Mouse (Mus musculus): ENCODE results near the gene Bach2.

The Bach2 gene

DNA sequence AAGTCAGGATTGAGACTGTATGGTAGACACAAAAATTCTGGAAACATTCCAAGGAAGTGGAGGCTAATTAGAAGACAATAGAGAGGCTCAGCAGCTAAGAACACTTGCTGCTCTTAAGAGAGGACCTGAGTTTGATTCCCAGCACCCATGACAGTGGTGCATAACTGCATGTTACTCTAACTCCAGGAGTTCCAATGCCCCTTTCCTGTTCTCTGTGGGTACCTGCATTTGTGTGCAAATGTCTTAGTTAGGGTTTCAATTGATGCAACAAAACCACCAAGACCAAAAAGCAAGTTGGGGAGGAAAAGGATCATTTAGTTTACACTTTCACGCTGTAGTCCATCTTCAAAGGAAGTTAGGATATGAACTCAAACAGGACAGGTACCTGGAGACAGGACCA lies 250.6 kb downstream of the Bach2 start:
- no peak for DNase-seq (ENCODE audit: low spot score)

- DNase-seq (ENCODE audit: low spot score), result no peak
Measured at GRCm38 (mm10) chr4:32491176-32491575, 252.6 kb downstream of the Bach2 start.

DNA sequence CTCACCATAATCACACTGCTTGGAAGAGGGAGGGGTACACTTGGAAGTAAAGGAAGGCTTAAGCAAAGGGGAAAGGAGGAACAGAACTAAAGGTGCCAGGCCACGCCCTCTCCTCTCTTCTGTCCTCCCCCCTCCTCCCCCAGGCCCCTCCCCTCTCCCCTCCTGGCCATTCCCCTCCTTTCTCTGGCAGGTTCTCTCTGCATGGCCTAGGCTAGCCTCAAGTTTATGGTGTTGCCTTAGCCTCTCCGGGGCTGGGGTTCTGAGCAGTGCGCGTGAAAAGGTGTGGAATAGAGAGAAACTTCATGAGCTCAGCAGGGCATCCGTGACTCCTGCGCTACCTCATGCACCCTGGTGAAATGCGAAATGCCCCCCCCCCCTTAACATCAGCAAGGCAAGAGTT lies 254.2 kb downstream of the Bach2 start:
- DNase-seq (ENCODE audit: low spot score), result no peak

- no peak for DNase-seq (ENCODE audit: low spot score)
Measured at GRCm38 (mm10) chr4:32501780-32502179, 263.2 kb downstream of the Bach2 start.

DNA sequence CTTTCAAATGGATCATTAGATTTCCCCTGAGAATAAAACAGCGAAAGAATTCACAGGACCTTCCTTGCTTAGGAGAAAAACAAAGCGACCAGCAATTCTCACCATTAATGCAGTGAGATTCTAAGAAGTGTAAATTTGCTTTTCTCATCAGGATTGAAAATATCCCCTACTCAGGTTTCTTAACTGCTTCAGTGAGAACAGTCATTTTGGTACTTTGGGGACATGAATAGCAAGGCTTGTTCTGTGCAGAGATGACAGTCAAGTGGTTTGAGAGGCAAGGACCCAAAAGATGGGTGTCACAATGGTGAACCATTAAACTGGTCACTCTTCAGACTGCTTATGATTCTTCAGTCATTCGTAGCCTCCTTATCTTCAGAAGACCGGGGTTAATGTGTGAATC lies 263.6 kb downstream of the Bach2 start:
- no peak for DNase-seq (ENCODE audit: low spot score)

DNA sequence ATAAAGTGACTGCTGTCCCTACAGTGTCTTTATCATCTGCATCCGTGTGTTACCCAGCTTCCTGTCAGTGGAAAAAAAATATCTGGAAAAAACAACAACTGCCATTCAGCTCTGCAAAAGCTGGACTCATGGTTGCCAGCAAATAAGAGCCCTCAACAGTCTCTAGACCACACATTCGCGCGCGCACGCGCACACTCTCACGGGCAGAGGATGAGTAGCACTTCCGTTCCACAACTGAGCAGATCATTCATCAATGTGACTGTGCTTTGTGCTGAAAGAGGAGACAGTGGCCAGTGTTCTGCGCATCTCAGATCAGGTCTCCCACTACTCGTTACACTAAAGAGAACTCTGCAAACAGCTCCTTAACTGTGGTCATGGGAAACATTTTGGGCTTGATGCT lies 265.6 kb downstream of the Bach2 start:
- no peak for DNase-seq (ENCODE audit: low spot score)

- no peak for DNase-seq (ENCODE audit: low spot score)
Measured at GRCm38 (mm10) chr4:32506306-32506808, 267.8 kb downstream of the Bach2 start.

DNA sequence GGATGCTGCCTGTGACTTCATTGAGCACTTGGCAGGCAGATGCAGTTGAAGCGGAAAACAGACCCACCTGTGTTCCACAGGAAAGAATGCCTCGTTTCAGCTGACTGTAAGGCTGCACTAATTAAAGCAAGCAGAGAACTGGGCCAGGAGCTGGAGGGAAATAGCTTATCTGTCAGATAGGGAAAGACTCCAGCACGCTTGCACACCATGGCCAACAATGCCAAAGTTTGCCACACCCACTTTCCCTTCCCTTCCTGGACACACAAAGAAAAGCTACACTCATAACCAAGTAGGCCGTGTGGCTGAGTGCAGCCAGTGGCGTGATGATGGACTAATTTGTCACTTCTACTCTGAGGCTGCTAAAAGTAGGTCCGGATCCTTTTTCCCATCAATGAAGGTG lies 268.4 kb downstream of the Bach2 start:
- no peak for DNase-seq (ENCODE audit: low spot score)

GRCm38 (mm10) chr4:32508572-32508971 lies 270.0 kb downstream of the Bach2 start:
- no peak for DNase-seq (ENCODE audit: low spot score)

GRCm38 (mm10) chr4:32508996-32509395 lies 270.4 kb downstream of the Bach2 start:
- no peak for DNase-seq (ENCODE audit: low spot score)

DNA sequence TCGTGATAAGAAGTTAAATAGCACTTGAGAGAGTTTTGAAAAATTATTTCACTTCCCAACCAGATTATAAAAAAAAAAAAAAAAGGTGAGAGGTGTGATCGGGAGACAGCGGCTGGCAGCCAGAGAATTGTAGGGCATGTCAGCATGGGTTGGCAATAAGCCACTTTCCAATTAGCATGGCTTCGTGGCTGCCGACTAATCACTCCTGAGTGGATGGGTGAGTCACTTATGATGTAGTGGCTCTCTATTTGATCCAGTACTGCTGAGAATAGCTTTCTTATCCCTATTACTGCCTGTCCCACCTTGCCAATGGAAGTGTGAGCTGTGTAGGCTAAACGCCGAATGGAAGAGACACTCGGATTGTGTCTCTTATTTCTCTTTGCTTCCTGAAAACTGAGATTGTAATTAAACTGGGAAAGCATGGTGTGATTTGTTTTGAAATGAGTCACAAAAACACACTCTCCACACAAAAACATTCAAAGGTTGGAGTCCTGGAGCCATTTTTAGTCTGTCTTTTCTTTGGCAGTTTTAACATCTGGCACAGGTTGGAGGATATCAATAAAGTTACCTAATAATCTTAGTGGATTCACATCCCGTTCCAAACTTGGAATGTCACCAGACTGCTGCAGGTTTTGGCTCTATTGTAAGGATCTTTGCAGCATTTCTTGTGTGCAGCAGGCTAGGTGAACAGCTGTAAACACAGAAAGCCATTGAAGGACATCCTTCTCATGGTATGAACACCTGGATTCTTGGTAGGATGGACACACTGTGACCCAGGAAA lies 271.4 kb downstream of the Bach2 start:
- no peak for DNase-seq (ENCODE audit: low spot score)

DNA sequence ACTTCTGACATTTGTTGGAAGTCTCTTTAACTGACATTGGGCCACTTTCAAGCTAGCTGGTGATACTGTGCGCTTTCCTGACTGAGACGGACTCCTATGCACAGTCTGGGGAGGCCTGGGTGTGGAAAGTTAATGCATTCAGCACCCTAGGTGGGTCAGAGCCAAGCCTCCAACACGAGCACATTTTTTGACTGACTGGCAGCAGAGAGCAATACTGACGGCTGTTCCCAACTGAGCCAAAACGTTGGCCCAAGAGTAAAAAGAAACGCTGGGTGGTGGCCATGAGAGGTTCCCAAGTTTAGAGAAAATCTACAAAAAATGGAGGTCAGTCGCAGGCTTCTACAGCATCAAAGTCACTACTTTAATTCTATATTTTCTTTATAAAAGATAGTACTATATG lies 272.3 kb downstream of the Bach2 start:
- DNase-seq (ENCODE audit: low spot score), result no peak

DNA sequence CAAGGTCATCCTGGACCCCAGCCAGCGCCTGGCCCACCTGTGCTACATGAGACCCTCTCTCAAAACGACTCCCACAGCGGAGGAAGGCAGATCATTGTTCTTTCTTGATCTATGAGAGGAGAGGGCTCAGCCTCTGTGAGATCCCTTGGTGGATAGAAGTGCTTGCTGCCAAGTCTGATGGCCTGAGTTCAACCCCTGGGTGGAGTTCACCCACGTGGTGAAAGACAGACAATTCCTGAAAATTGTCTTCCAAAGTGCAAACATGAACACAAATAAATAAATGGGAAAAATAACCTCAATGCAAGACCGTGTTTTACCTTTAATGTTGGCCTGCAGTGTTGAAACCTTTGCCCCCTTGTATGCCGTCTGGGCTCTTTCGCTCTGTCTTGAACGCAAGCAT lies 277.5 kb downstream of the Bach2 start:
- DNase-seq (ENCODE audit: low spot score), result no peak

GRCm38 (mm10) chr4:32518842-32519578 lies 280.4 kb downstream of the Bach2 start:
- DNase-seq (ENCODE audit: low spot score), result no peak

DNA sequence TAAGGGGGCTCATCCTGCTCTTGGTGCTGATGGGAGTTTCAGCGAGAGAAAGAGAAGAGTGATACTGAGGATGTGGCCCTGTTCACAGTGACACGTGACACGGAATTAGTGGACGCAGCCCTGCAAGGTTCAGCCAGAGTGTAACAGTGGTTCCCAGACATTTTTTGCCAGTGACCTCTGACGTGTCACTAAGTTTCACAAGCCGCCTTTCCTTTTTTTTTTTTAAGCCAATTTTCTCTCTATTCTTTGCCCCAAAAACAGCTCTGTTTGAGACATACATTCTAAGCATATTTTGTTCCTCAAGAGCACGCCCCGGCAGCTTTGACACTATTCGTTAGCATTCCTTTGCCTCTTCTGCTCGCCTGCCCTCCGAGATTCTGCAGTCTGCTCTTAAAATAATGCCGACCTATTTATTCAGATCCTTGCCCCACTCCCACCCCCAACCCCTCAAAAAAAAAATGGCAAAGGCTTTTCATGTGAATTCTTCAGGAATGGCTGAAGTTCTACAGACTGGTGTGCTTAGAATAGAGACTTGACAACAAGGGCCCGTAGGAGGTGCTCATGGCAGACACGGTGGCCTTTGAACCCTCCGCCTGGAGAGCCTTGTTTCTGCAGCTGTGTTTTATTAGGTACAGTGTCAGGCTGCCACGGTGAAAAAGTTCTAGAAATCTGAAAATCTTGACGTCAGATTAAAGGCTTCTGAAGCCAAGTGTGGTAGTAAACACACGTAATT lies 282.2 kb downstream of the Bach2 start:
- no peak for DNase-seq (ENCODE audit: low spot score)

GRCm38 (mm10) chr4:32521361-32521740 lies 282.7 kb downstream of the Bach2 start:
- no peak for DNase-seq (ENCODE audit: low spot score)

GRCm38 (mm10) chr4:32522013-32522412 lies 283.4 kb downstream of the Bach2 start:
- DNase-seq (ENCODE audit: low spot score), result no peak

- no peak for DNase-seq (ENCODE audit: low spot score)
Measured at GRCm38 (mm10) chr4:32524282-32524681, 285.7 kb downstream of the Bach2 start.

DNA sequence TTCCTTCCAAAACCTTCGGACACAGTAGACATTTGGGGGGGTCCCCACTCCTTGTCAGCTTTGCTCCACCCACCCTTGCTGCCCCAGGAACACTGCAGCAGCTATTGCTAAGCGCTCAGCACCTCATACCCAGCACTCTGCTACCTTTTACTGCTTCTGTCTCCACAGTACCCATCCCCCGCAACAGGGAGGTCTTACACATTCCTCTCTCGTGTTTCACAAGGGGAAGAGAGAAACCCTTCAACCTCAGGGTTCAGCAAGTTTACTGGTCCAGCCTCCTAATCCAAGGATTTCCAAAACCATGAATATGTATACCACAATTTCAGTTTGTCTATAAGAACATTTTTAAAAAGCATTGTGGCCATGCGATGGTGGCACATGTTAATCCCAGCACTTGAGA lies 286.4 kb downstream of the Bach2 start:
- DNase-seq (ENCODE audit: low spot score), result no peak

- no peak for DNase-seq (ENCODE audit: low spot score)
Measured at GRCm38 (mm10) chr4:32526228-32526836, 287.7 kb downstream of the Bach2 start.

GRCm38 (mm10) chr4:32529443-32529995 lies 290.9 kb downstream of the Bach2 start:
- no peak for DNase-seq (ENCODE audit: low spot score)

DNA sequence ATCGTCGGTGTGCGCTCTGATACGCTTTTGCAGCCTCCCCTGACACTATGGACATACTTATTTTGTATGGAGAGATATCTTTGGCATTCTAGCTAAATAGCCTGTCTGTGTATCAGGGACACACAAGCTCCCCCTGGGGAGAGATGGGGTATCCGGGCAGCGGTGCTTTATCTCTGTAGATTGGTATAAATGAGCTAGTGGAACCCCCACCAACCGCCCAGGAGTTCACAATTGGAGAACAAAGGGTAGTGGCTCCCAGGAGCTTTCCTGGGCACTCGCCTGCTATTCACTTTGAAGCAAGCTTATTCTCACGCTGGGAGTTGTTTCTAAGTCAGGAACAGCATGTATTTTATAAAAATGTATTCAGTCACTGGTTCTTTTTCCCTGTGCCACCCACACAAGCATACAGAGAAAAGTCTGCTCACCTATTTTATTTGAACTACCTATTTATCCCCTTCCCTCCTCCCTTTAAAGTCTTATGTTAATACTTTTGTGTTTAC lies 291.9 kb downstream of the Bach2 start:
- no peak for DNase-seq (ENCODE audit: low spot score)
